Mouse (Mus musculus) liver, embryonic 14.5 days (tissue): Measurements from ENCODE around the gene Sesn2. TPM values are rescaled to one million over a fixed set of nuclear protein-coding genes. Genes with fewer than 3 reads are reported as not detected.

ENCODE experiments used
- ATAC-seq: fragments of 200-750 bp; cut with Nextera tagmentation; 2 replicates; pipeline ENCODE4 v1.8.0; 2017; ENCODE audit warnings: moderate number of reproducible peaks, mild to moderate bottlenecking, moderate library complexity; ENCODE audit not compliant: insufficient read depth
- DNase-seq, 3 experiments: peaks; one replicate each; pipeline ENCODE4 v3.0.0-alpha.2; 2012 to 2013; ENCODE audit warnings: low read depth in 3 of 3, low spot score in 3 of 3
- H3K27ac ChIP-seq: fragments of 300-500 bp; sonication (generic); 2 replicates; pipeline ENCODE4 v1.5.1; 2014; ENCODE audit warnings: moderate library complexity, mild to moderate bottlenecking, control low read depth, inconsistent platforms
- H3K27me3 ChIP-seq: fragments of 300-500 bp; sonication (generic); 2 replicates; pipeline ENCODE4 v1.6.1; 2014; ENCODE audit warnings: mild to moderate bottlenecking, low read length, moderate library complexity; ENCODE audit not compliant: control insufficient read depth, insufficient read depth
- H3K36me3 ChIP-seq: fragments of 300-500 bp; sonication (generic); replicated peaks from 2 replicates; pipeline ENCODE4 v1.6.1; 2014; ENCODE audit warnings: low read depth; ENCODE audit not compliant: control insufficient read depth, insufficient read depth
- H3K4me1 ChIP-seq, 2 experiments: fragments of 200-500 bp in 1 of 2; fragments of 300-500 bp in 1 of 2; sonication (generic) in 1 of 2; replicated peaks; 2 replicates each; pipeline ENCODE4 v1.6.1; 2012 to 2014; ENCODE audit warnings: antibody characterized with exemption in 1 of 2, inconsistent platforms in 1 of 2, low read length in 1 of 2; ENCODE audit not compliant: control insufficient read depth in 2 of 2, insufficient read depth in 2 of 2
- H3K4me2 ChIP-seq: fragments of 300-500 bp; sonication (generic); 2 replicates; pipeline ENCODE4 v1.6.1; 2014; ENCODE audit warnings: low read depth, mild to moderate bottlenecking, control low read depth, moderate library complexity
- H3K4me3 ChIP-seq, 2 experiments: fragments of 200-500 bp in 1 of 2; fragments of 300-500 bp in 1 of 2; sonication (generic) in 1 of 2; 2 replicates each; pipeline ENCODE4 v1.5.1; 2012 to 2014; ENCODE audit warnings: low read depth in 2 of 2, low read length in 2 of 2, mild to moderate bottlenecking in 2 of 2, control low read depth in 1 of 2, inconsistent platforms in 1 of 2, moderate library complexity in 1 of 2; ENCODE audit not compliant: insufficient read depth in 1 of 2
- H3K9ac ChIP-seq: fragments of 300-500 bp; sonication (generic); replicated peaks from 2 replicates; pipeline ENCODE4 v1.6.1; 2014; ENCODE audit warnings: mild to moderate bottlenecking, control low read depth, moderate library complexity
- H3K9me3 ChIP-seq: fragments of 300-500 bp; sonication (generic); 2 replicates; pipeline ENCODE4 v1.6.1; 2016; ENCODE audit warnings: low read length, mixed read lengths; ENCODE audit not compliant: control insufficient read depth
- CTCF ChIP-seq: IDR thresholded peaks from 2 replicates; pipeline ENCODE4 v1.5.1; 2016; ENCODE audit warnings: antibody characterized with exemption, low read depth, control low read depth
- EP300 ChIP-seq: IDR thresholded peaks from 2 replicates; pipeline ENCODE4 v1.6.1; 2016; ENCODE audit warnings: antibody characterized with exemption, low read depth
- WGBS: fragments of 180-500 bp; shearing (Covaris S2); extraction: QIAGEN DNeasy Blood & Tissue Kit; methylation state at CpG from one replicate; pipeline ENCODE4 v1.1.7; 2014; ENCODE audit not compliant: insufficient replicate concordance; 5-methylcytosine and 5-hydroxymethylcytosine counted together
- polyA plus RNA-seq, 2 experiments: library from polyadenylated mRNA; depleted of rRNA in 1 of 2; stranded (reverse) in 1 of 2; unstranded in 1 of 2; fragments of >200 nt; fragmentation: Nextera tagmentation in 1 of 2; extraction: Ambion mirVana in 1 of 2; gene quantifications; 2 replicates each; pipeline versions ENCODE4 v1.2.1 to v1.2.3; 2012 to 2014

The Sesn2 gene
- polyA plus RNA-seq, 2 experiments = 3.3 to 3.4 TPM

DNA sequence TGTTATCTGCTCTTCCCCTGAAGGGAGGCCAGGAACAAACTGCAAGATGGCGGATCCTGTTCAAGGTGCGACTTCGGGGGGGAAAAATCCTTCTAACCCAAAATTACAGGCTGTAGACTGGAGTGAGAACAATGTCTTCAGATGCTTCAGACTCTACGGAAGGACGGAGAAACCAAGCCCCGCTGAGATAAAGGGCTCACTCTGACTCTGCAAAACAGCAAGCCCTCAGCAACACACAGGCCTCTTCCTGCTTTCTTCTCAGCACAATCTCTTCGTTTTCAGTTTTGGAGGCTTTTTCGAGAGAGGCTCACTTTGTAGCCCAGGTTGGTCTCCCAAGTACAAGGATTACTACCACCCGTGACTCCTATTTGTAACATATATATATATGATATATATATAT lies 36.9 kb downstream of the Sesn2 start:
- 38% methylated on average over 9 of the region's 9 CpGs for WGBS
- H3K27ac ChIP-seq = no peak overlapping the region
- no peak for DNase-seq
- no peak for ATAC-seq
- H3K36me3 ChIP-seq = no peaks in the 10 kb centered on the region
- 0 out of 2 replicates have a peak overlapping the region, but pooled peaks have one; percentile 16 for H3K4me2 ChIP-seq
- H3K4me1 ChIP-seq = peaks cover 0 to 18% of the 10 kb centered on the region in 2 experiments; a peak in 3 of 4 replicates
- H3K4me3 ChIP-seq = no peak overlapping the region
- no peaks in the 10 kb centered on the region for H3K9me3 ChIP-seq
- TF ChIP-seq EP300 (no peak), CTCF (no peak)
- H3K27me3 ChIP-seq = no peaks in the 10 kb centered on the region
- no peak overlapping the region for H3K9ac ChIP-seq

DNA sequence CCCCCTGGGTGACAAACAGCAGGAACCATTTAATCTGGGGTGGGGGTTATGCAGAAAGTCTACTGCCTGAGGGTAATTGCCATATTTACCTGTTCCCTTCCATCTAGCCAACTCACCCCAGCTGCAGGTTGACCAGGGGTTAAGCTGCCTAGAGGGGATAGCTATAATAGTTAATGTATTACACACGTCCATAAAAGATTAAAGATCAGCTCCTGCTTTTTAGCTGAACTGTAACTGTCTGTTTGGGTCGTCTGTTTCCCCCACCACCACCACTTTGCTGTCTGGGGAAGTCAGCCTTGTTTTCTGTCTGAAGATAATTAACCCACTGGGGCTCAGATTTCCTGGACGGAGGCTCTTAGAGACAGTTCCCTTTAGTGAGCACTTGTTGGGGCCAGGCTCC lies 40.4 kb downstream of the Sesn2 start:
- peak; percentile 34; the same call in 1 of the 2 replicates for ATAC-seq
- no peak overlapping the region for H3K4me2 ChIP-seq

DNA sequence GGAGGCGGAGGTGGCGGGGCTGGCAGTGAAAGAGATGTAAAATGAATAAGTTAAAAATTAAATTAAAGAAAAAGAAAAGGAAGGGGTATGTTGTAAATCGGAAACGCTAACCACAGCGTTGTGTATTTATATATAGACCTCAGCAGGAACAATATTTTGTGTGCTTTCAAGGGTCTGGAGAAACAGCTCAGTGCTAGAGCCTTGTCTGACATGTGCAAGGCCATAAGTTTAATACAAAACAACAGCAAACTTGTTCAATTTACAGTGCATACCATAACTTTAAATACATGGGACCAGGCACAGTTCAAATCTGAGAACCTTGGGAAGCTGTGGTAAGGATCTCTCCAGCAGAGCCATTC lies 46.1 kb downstream of the Sesn2 start:
- Histone ChIP-seq H3K36me3 (peaks cover 23% of the 10 kb centered on the region), H3K27me3 (no peaks in the 10 kb centered on the region), H3K27ac (peak overlapping the region; percentile 4), H3K4me2 (peak overlapping the region; percentile 78), H3K9ac (peak overlapping the region; percentile 10), H3K4me3 (peak overlapping the region; percentile 75 to 87; a peak in 3 of 4 replicates), H3K9me3 (no peaks in the 10 kb centered on the region), H3K4me1 (peaks cover 7% of the 10 kb centered on the region in 2 experiments)
- 2% methylated on average over 5 of the region's 5 CpGs for WGBS
- no peak for TF ChIP-seq CTCF
- TF ChIP-seq EP300 = no peak
- ATAC-seq (no peak), DNase-seq (no peak)

More for the DNA sequence above, 40.4 kb downstream of the Sesn2 start:
- no peak for DNase-seq
- Histone ChIP-seq H3K9me3 (no peaks in the 10 kb centered on the region), H3K4me1 (peaks cover 0 to 17% of the 10 kb centered on the region in 2 experiments; a peak in 3 of 4 replicates), H3K27ac (no peak overlapping the region), H3K4me3 (no peak overlapping the region), H3K9ac (no peak overlapping the region), H3K27me3 (no peaks in the 10 kb centered on the region), H3K36me3 (no peaks in the 10 kb centered on the region)
- TF ChIP-seq CTCF (no peak), EP300 (no peak)
- WGBS = 1% methylated on average over 3 of the region's 3 CpGs

DNA sequence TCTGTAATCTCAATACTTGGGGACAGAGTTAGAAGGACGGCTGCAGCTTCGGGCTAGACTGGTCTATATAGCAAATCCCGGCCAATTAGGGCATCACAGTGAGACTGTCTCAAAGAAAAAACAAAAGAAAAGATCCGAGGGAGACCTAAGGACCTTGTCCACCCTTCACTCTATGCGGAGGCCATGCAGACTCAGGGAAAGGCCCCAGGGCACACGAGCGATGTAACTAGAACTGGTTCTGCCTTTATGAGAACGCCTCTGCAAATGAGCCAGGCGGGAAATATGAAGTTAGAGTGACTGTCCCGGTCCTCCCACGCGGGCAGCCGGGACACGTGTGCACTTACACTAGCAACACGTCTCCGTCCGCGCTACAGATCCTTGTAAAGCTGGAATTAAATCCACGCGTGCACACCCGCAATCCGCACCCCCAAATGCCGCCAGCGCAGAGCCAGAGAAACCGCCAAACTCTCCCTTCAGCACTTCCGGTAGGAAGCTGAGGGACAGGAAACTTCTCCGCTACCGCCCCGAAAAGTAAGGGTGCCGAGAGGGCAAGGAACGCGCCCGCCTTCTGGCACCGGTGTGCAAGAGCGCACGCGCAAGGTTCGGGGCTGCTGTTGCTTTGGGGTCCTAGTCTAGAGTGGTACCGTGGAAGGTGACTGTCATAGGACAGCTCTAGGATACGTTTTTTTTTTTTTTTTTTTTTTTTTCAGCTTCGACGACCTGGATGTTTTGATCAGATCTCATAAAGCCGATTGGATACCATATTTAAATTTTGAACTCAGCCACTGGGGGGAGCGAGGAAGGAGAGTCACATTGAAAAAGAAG lies 46.7 kb downstream of the Sesn2 start, which contains the start of gene Med18:
Med18 (minus strand) TSS at position 492 of the 825 bp plus-strand sequence.
- under 1% methylated on average over 44 of the region's 44 CpGs for WGBS
- DNase-seq = peak; percentile 91 to 94 (median 91)
- H3K4me3 ChIP-seq = peak within 1 kb of the TSS; percentile 75 to 87
- peak; percentile 88 for ATAC-seq
- peak within 1 kb of the TSS; percentile 78 for H3K4me2 ChIP-seq
- H3K36me3 ChIP-seq = peaks cover 27% of the 10 kb centered on the region
- peak within 1 kb of the TSS; percentile 57 for H3K27ac ChIP-seq
- TF ChIP-seq CTCF (peak; percentile 63), EP300 (peak; percentile 41; the same call in 1 of the 2 replicates)
- H3K27me3 ChIP-seq = no peaks in the 10 kb centered on the region
- H3K9me3 ChIP-seq = no peaks in the 10 kb centered on the region
- peak within 1 kb of the TSS; percentile 85 for H3K9ac ChIP-seq
- H3K4me1 ChIP-seq = peaks cover 6 to 7% of the 10 kb centered on the region in 2 experiments

DNA sequence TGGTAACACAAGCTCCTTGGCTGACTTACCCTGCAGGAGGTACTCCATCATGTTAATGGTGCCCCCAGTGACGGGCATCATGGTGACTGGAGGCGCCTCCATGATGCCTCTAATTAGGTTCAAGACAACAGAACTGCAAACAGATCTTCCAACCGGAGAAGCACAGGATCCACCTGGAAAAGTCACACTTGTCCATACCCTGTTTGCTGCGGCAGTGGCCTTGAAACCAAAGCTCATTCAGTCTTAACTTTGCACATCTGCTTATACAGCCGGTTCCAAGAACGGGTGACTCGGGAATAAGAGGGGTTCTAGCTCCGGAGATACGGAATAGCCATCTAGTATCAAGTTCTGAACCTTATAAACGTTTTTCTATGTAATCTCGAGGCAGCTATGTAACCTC lies 47.5 kb downstream of the Sesn2 start:
- peak overlapping the region; percentile 78 for H3K4me2 ChIP-seq
- TF ChIP-seq EP300 (no peak), CTCF (no peak)
- DNase-seq (no peak), ATAC-seq (no peak)
- H3K4me1 ChIP-seq = peaks cover 6 to 7% of the 10 kb centered on the region in 2 experiments
- peak overlapping the region; percentile 85 for H3K9ac ChIP-seq
- 10% methylated on average over 11 of the region's 11 CpGs for WGBS
- peak overlapping the region; percentile 75 to 87 for H3K4me3 ChIP-seq
- no peaks in the 10 kb centered on the region for H3K27me3 ChIP-seq
- H3K36me3 ChIP-seq = peaks cover 35% of the 10 kb centered on the region
- H3K27ac ChIP-seq = peak overlapping the region; percentile 57; the same call in 1 of the 2 replicates
- H3K9me3 ChIP-seq = no peaks in the 10 kb centered on the region
